Mouse (Mus musculus): ENCODE measurements at regions not wholly inside any gene's neighbourhood (a gene's known extent, or its start where the extent isn't known, plus 50 kb on each side); places are given as distances from the start of the nearest gene placed in this dataset.

DNA sequence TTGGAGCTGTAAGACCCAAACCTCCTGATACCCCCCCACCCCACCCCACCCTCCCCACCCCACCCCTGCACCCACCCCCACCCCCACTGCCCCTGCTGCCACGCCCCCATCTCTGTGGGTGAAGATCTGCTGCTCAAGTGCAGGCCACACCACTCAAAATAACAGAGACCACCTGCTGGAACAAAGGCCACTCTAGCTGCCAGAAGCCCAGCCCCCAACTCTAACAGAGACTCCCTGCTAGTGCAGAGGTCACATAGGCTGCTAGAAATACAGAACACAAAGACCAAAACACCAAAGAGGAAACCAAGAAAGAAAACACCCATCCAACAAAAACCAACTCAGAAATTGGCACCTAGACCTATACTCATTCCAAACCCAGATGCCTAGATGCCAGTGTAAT lies 58.9 kb downstream of the Olfr267 start:
- intact Hi-C loops (cut with DNase I): no loop called here

GRCm38 (mm10) chr4:58726424-58726823 lies 61.1 kb downstream of the Olfr267 start:
- intact Hi-C loops (cut with DNase I): no loop called here

More for the DNA sequence above, 58.9 kb downstream of the Olfr267 start:
- DNase-seq (ENCODE audit: low spot score in 2 of 2): no peak

DNA sequence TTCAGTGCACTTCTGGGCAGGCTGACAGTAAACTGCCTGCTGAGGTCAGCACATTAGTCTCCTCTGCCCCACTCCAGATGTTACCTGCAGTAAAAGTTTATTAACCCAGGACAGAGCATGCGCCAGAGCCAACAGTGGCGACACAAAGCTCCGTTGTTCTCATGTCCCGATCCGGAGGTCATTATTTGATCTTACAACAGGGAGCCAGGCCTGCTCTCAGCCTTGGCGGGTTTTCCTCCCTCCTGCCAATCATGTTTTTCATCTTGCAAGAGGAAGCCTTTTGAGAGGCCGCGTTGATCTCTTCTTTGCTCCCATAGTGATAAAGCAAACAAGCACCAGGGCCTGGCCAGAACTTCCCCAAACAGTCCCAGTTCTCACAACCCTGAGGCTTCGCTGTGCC lies 64.7 kb downstream of the Olfr267 start:
- no peak for DNase-seq (ENCODE audit: low spot score in 2 of 2)
- intact Hi-C loops (cut with DNase I): no loop called here

More at GRCm38 (mm10) chr4:58726424-58726823, 61.1 kb downstream of the Olfr267 start:
- DNase-seq (ENCODE audit: low spot score in 2 of 2): no peak

DNA sequence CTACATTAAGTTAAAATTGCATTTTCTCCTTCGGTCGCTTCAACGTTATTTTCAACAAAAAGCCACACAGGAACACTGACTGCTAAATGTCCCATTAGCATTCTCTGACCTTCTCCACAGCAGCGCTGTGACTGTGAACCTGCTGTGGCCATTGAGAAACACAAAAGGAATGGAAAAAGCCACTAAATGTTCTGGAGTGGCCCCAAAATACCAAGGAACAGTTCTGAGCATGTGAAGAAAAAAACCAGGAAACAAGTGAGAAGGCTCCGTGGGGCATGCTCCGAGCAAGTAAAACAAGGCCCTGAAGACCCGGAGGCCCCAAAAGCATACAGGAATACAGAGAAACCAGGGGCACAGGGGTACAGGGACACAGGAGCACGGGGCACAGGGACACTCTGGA lies 66.8 kb downstream of the Olfr267 start:
- intact Hi-C loops (cut with DNase I): no loop called here
- no peak for DNase-seq (ENCODE audit: low spot score in 2 of 2)

DNA sequence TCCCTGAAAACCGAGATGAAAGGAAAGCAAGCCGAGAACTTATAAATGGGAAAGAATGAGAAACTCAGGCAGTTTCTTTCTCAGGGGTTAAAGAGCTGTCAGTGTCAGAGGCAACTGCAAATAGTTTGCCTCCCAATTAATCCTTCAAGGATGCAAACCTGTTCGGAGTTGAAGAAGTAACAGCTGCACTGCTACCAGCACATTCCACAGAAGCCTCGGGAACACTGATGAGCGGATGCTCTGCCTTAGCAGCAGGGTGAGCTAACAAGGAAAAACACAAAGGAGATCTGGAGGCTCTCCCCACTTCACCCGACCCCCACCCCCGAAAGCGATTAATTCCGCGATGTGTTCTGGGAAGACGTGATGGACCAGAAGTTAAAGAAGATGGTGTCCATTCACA lies 71.1 kb downstream of the Olfr267 start:
- intact Hi-C loops (cut with DNase I): no loop called here
- no peak for DNase-seq (ENCODE audit: low spot score in 2 of 2)

- DNase-seq (ENCODE audit: low spot score in 2 of 2): no peak
- intact Hi-C loops (cut with DNase I): no loop called here
These were observed 71.7 kb downstream of the Olfr267 start for GRCm38 (mm10) chr4:58715846-58716245.

DNA sequence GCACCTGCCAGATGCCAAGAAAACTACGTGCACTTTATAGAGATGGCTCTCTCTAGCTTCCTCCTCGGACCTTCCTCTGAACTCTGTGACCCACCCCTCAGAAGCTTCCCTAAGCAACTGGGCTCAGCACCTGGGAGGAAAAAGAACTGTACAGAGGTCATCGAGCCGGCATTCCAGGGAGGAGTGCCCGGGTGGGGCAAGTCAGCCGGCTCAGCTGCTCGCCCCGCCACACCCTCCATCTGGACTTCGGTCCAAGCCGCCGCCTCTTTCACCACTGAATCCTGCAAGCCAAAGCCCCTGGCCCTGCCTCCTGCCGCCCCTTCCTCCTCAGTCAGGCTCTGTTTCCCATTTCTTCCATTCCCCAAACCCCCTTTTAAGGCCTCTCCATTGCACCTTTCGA lies 73.3 kb downstream of the Olfr267 start:
- no peak for DNase-seq (ENCODE audit: low spot score in 2 of 2)
- intact Hi-C loops (cut with DNase I): no loop called here

DNA sequence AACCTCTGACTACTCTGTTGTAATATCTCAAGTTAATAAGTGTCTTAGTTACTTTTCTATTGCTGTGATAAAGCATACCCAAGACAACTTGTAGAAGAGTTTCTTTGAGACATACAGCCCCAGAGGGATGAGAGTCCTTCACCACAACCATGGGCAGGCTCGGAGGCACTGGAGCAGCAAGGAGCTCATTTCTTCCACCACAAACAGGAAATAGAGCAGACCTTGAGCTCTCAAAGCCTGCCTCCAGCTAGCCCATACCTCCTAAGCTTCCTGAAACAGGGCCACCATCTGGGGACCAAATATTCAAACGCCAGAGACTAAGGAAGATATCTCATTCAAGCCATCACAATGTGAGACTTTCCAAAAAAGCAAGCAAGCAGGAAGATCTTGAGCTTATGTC lies 74.6 kb downstream of the Olfr267 start:
- no peak for DNase-seq (ENCODE audit: low spot score in 2 of 2)
- intact Hi-C loops (cut with DNase I): no loop called here

DNA sequence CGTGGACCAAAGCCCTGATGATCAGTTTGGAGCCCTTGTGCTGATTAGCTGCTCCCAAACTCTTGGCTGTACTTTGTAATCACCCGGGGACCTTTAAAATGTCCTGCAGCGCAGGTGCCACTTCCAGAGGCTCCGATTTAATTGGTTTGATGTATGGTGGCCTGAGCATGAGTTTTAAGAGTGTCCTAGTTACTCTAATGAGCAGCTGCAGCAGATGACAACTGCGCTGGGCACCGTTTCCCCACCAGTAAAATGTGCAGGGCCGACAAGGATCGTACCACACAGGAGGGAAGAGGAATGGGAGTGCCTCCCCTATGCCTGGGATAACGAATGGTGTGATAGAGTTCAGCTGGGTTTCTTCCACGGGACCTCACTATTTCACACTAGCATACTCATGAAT lies 75.3 kb downstream of the Olfr267 start:
- intact Hi-C loops (cut with DNase I): no loop called here
- no peak for DNase-seq (ENCODE audit: low spot score in 2 of 2)

DNA sequence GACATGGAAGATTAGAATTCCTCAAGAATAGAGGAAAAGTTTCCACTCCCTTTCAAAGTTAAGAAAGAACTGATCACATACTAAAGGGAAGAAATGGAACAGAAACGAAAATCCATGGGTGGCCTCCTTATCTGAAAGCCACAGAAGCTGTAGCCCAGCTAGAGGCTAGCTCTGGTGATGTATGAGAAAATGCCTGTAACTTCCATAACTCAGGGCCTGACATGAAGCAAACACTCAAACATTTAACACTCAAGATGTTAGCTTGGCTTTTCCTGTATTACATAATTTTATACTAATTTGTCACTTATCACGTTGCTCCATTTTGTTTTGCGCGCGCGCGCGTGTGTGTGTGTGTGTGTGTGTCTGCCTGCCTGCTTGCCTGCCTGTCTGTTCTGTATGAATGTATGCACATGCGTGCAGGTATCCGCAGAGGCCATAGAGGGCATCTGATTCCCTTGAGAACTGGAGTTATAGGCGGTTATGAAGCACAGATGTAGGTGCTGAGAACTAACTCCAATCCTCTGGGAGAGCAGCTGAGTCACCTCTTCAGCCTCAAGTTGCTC lies 88.2 kb downstream of the Olfr267 start:
- intact Hi-C loops (cut with DNase I): no loop called here
- no peak for DNase-seq (ENCODE audit: low spot score in 2 of 2)

GRCm38 (mm10) chr4:58698828-58699227 lies 88.7 kb downstream of the Olfr267 start:
- DNase-seq (ENCODE audit: low spot score in 2 of 2): no peak
- intact Hi-C loops (cut with DNase I): no loop called here

GRCm38 (mm10) chr4:58696684-58697083 lies 90.8 kb downstream of the Olfr267 start:
- no peak for DNase-seq (ENCODE audit: low spot score in 2 of 2)
- intact Hi-C loops (cut with DNase I): no loop called here

DNA sequence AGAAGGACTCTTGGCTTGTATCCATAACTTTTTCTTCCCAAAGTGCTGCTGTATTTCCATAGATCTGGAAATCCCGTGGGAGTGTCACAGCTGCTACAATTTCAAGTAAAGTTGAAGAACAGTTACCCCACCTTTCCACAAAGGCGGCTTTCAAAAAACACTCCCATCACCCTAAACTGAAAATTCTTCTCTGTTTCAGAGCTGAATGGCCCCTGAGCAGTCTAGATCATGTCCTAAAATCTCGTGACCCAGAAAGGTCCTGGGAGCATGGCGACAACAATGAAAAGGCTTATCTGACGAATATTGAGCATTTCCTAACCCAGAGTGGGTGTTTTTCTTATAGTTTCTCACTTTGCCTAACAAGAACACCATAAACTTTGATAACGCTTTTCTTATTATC lies 92.2 kb downstream of the Olfr267 start:
- intact Hi-C loops (cut with DNase I): no loop called here
- no peak for DNase-seq (ENCODE audit: low spot score in 2 of 2)

DNA sequence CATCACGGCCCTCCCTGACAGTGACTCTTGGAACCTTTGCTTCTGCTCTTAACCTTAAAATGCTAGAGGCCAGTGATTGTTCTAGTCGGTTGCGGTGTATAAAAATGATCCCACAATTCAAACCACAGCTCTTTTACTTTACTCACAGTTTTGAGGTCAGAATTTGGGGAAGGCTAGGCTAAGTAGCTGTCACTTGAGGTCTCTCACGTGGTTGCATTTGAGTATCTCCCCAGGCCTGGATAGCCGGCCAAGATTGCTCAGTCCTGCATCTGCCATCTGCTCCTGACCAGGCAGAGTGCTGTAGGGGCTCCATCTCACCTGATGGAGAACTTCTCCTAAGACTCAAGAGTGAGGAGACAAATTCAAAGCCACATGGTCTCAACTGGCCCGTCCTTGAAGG lies 94.5 kb downstream of the Olfr267 start:
- intact Hi-C loops (cut with DNase I): no loop called here
- DNase-seq (ENCODE audit: low spot score in 2 of 2): no peak

DNA sequence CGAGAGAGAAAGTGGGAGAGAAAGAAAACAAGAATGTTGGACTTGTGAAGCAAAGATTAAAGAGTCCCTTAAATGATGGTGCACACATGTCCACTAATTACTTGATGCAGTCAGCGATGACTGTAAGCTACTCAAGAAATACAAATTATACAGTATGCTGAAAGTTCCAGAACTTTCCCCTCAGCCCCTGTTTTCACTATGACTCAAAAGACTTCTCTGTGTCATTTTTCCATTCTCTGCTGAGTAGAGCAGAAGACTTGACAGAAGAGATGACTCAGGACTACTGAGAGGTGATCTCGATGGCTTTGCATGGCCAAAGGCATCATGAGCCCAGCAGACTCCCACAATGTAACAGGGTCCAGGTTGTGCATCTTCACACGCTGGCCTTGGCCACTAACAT lies 105.6 kb downstream of the Olfr267 start:
- intact Hi-C loops (cut with DNase I): no loop called here
- DNase-seq (ENCODE audit: low spot score in 2 of 2): no peak

DNA sequence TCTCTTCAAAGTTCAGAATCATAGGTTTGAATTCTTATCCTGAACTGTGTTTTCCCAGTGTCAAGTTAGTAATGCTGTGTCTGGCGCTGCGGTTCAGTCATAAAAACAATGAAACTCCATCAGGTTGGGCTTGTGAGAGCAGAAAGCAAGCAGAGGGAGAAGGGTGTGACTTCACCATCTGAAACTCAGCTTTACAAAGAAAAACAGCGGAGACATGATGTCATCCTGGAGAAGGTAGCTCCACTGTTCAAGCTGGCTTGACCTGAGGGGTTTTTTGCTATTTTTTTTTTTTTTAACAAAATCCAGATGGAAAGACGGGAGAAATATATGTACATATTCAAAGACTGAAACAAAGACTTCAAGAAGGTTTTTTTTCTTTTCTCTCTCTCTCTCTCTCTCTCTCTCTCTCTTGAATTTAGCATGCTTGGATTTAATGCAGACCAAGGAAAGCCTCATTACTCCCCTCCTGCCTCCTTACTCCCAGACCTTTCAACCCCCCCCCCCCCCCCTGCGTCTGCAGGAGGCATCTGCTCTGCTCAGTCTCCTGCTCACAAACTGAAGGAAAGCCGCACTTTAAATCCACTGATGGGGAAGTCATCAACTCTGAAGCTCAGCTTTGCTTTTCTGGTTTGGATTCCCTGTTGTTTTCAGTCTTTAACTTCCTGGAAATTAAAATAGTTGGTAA lies 109.7 kb downstream of the Olfr267 start:
- intact Hi-C loops (cut with DNase I): no loop called here

GRCm38 (mm10) chr4:58671406-58672035 lies 116.0 kb downstream of the Olfr267 start:
- intact Hi-C loops (cut with DNase I): no loop called here
- DNase-seq (ENCODE audit: low spot score in 2 of 2): no peak

More for the DNA sequence above, 109.7 kb downstream of the Olfr267 start:
- no peak for DNase-seq (ENCODE audit: low spot score in 2 of 2)

- intact Hi-C loops (cut with DNase I): no loop called here
- DNase-seq (ENCODE audit: low spot score in 2 of 2): no peak
These were observed 116.6 kb downstream of the Olfr267 start for GRCm38 (mm10) chr4:58670906-58671250.

- intact Hi-C loops (cut with DNase I): no loop called here
- no peak for DNase-seq (ENCODE audit: low spot score in 2 of 2)
These were observed 116.6 kb upstream of the Lpar1 start for GRCm38 (mm10) chr4:58670107-58670905.

- intact Hi-C loops (cut with DNase I): no loop called here
- DNase-seq (ENCODE audit: low spot score in 2 of 2): no peak
These were observed 114.9 kb upstream of the Lpar1 start for GRCm38 (mm10) chr4:58668368-58669153.

All from left cerebral cortex, postnatal 36 days (tissue).